Mouse (Mus musculus): ENCODE results near the gene Psmd10. TPM values are rescaled to one million over a fixed set of nuclear protein-coding genes. Genes with fewer than 3 reads are reported as not detected.

The Psmd10 gene
- total and polyA plus RNA-seq, 3 experiments = 47.3 to 64.1 (median 47.9) TPM

DNA sequence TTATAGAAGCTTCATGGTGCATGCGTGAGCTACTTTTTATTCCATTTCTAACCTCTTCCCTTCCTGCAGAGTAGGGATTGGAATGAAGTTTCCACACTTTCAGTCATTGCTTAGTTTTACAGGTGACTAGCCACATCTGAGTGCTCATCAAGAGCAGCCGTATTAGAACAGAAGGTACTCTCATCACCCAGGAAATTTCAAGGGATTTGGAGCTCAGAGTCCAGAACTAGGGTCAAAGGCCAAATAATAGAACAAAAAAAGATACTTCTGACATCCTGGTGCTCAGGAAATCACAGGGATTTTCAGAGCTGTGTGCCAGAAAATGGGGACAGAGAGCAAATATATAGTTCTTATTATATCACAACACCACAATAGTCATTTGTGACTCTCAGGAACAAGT lies 28.7 kb upstream of the Psmd10 start:
- dilution Hi-C loops (cut with MboI; ENCODE audit: extremely low pct_ligation_motif_present, extremely low pct_unique_long_range_greater_than_20kb, low sequenced_read_pairs) (no loop called here), in situ Hi-C loops (cut with MboI; ENCODE audit: low pct_ligation_motif_present, low pct_unique_long_range_greater_than_20kb, low sequenced_read_pairs) (no loop called here)
- Histone ChIP-seq H3K4me2 (ENCODE audit: insufficient read depth, low read depth, poor library complexity, severe bottlenecking) (peak overlapping the region; percentile 50; the same call in 1 of the 2 replicates), H3K79me2 (replicated peaks; ENCODE audit: control insufficient read depth, extremely low read depth, insufficient read depth, poor library complexity, severe bottlenecking) (peaks cover 4% of the 10 kb centered on the region; the same call in 1 of the 2 replicates), H3K4me3 (replicated peaks in 1 of 3; ENCODE audit: low read depth in 2 of 3, low read length in 2 of 3, poor library complexity in 1 of 3) (no peak overlapping the region), H3K36me3 (replicated peaks in 1 of 2; ENCODE audit: control insufficient read depth in 1 of 2, insufficient read depth in 1 of 2, low read length in 1 of 2) (peaks cover 3 to 4% of the 10 kb centered on the region in 2 experiments), H3K27ac (ENCODE audit: insufficient read depth, low read depth) (no peak overlapping the region), H3K9ac (ENCODE audit: insufficient read depth, low read depth) (no peak overlapping the region), H3K4me1 (ENCODE audit: control insufficient read depth in 1 of 2, insufficient read depth in 2 of 2) (peaks cover 6 to 48% of the 10 kb centered on the region in 2 experiments), H3K9me3 (replicated peaks; ENCODE audit: low read length) (no peaks in the 10 kb centered on the region), H3K27me3 (replicated peaks) (no peaks in the 10 kb centered on the region)
- no peak for TF ChIP-seq JUN (IDR thresholded peaks at IDR 0.05; ENCODE audit: insufficient read depth, low read depth, low read length)
- TF ChIP-seq CHD1 (IDR thresholded peaks at IDR 0.05; ENCODE audit: low read depth, low read length) = no peak
- no peak for DNase-seq (ENCODE audit: extremely low read depth)

DNA sequence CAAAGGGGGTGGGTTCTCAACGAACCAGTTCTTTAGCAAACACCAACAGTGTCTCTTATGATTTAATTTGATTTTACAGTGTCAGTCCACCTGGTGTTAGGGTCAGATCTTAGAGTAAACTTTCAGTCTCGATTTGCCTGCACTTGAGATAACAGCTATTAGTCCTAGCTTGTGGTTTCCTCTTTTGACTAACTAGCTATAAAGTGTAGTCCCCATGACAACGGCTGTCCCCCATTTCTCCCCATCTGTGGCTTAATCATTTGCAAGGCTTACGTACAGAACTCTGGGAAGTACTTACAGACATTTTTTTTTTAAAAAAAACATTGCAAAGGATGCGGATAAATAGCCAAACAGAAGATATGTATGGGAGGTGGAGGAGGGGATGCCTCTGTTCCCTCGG lies 28.3 kb upstream of the Psmd10 start:
- Histone ChIP-seq H3K9me3 (replicated peaks; ENCODE audit: low read length) (no peaks in the 10 kb centered on the region), H3K79me2 (replicated peaks; ENCODE audit: control insufficient read depth, extremely low read depth, insufficient read depth, poor library complexity, severe bottlenecking) (peaks cover 4% of the 10 kb centered on the region; the same call in 1 of the 2 replicates), H3K4me1 (ENCODE audit: control insufficient read depth in 1 of 2, insufficient read depth in 2 of 2) (peaks cover 6 to 52% of the 10 kb centered on the region in 2 experiments), H3K4me3 (replicated peaks in 1 of 3; ENCODE audit: low read depth in 2 of 3, low read length in 2 of 3, poor library complexity in 1 of 3) (no peak overlapping the region), H3K27me3 (replicated peaks) (no peaks in the 10 kb centered on the region), H3K4me2 (ENCODE audit: insufficient read depth, low read depth, poor library complexity, severe bottlenecking) (peak overlapping the region; percentile 50), H3K36me3 (replicated peaks in 1 of 2; ENCODE audit: control insufficient read depth in 1 of 2, insufficient read depth in 1 of 2, low read length in 1 of 2) (peaks cover 0 to 4% of the 10 kb centered on the region in 2 experiments), H3K27ac (ENCODE audit: insufficient read depth, low read depth) (peak overlapping the region; percentile 20; the same call in 1 of the 2 replicates), H3K9ac (ENCODE audit: insufficient read depth, low read depth) (no peak overlapping the region)
- TF ChIP-seq POLR2A (IDR thresholded peaks at IDR 0.05; ENCODE audit: low read depth, low read length) (no peak), TBP (conservative IDR thresholded peaks at IDR 0.05; ENCODE audit: low read depth, low read length) (no peak), GABPA (IDR thresholded peaks at IDR 0.05; ENCODE audit: insufficient replicate concordance, low read depth, low read length) (no peak), E2F4 (IDR thresholded peaks at IDR 0.05; ENCODE audit: insufficient replicate concordance, low read depth, low read length) (no peak), PAX5 (IDR thresholded peaks at IDR 0.05; ENCODE audit: low read length) (no peak), MXI1 (IDR thresholded peaks at IDR 0.05; ENCODE audit: low read depth, low read length) (0 out of 2 replicates have a peak, but pooled peaks have one; percentile 30), HCFC1 (IDR thresholded peaks at IDR 0.05; ENCODE audit: low read depth, low read length) (no peak), TCF12 (IDR thresholded peaks at IDR 0.05; ENCODE audit: low read depth, low read length) (peak; percentile 46; the same call in 1 of the 2 replicates), EP300 (IDR thresholded peaks at IDR 0.05; ENCODE audit: low read length) (peak; percentile 56), ZMIZ1 (IDR thresholded peaks at IDR 0.05; ENCODE audit: low read depth, low read length) (no peak), USF1 (IDR thresholded peaks at IDR 0.05; ENCODE audit: low read depth, low read length) (no peak), CHD2 (IDR thresholded peaks at IDR 0.05; ENCODE audit: low read length) (no peak), IRF4 (IDR thresholded peaks at IDR 0.05; ENCODE audit: low read depth, low read length) (peak; percentile 64; the same call in 1 of the 2 replicates), BHLHE40 (IDR thresholded peaks at IDR 0.05; ENCODE audit: low read depth, low read length) (no peak), NELFE (IDR thresholded peaks at IDR 0.05; ENCODE audit: low read depth, low read length) (no peak), ZC3H11A (IDR thresholded peaks at IDR 0.05; ENCODE audit: low read depth, low read length) (no peak), MAX (IDR thresholded peaks at IDR 0.05; ENCODE audit: low read length) (no peak), MEF2A (IDR thresholded peaks at IDR 0.05; ENCODE audit: borderline replicate concordance, low read depth, low read length) (no peak), SMC3 (IDR thresholded peaks at IDR 0.05; ENCODE audit: low read depth, low read length) (no peak), NRF1 (IDR thresholded peaks at IDR 0.05; ENCODE audit: low read depth, low read length) (no peak), MAZ (IDR thresholded peaks at IDR 0.05; ENCODE audit: low read depth, low read length) (no peak), KAT2A (IDR thresholded peaks at IDR 0.05; ENCODE audit: insufficient replicate concordance, low read length) (no peak), MYC (IDR thresholded peaks at IDR 0.05; ENCODE audit: low read depth, low read length) (no peak), ZNF384 (IDR thresholded peaks at IDR 0.05; ENCODE audit: low read depth, low read length) (no peak), ELF1 (IDR thresholded peaks at IDR 0.05; ENCODE audit: low read depth, low read length) (no peak), USF2 (conservative IDR thresholded peaks at IDR 0.05; ENCODE audit: low read depth, low read length) (no peak)
- dilution Hi-C loops (cut with MboI; ENCODE audit: extremely low pct_ligation_motif_present, extremely low pct_unique_long_range_greater_than_20kb, low sequenced_read_pairs) = no loop called here
- peak; percentile 43 for DNase-seq (ENCODE audit: extremely low read depth)
- in situ Hi-C loops (cut with MboI; ENCODE audit: low pct_ligation_motif_present, low pct_unique_long_range_greater_than_20kb, low sequenced_read_pairs) = no loop called here

All from CH12.LX (cell line).